ENCODE assay signal across 23 mouse cellular contexts in genomic region chr1:80416329-80416728, GRCm38 (mm10). TPM values are rescaled to one million over a fixed set of nuclear protein-coding genes. Genes with fewer than 3 reads are reported as not detected.
"Had no signal": no experiment of that assay in that cellular context is flagged by ENCODE, and none has a peak within 500 bp of the region (broad histone marks: within the 10 kb centered on the region; RNA-seq: fewer than 3 reads in every experiment).

No protein-coding gene starts in this region.

- ATAC-seq: liver, postnatal 0 days; midbrain, embryonic 16.5 days had no signal

- H3K4me2 ChIP-seq: kidney, embryonic 15.5 days; limb, embryonic 15.5 days; liver, embryonic 13.5 days; lung, embryonic 15.5 days; midbrain, embryonic 12.5 days; stomach, embryonic 15.5 days had no signal

- H3K9me3 ChIP-seq: kidney, embryonic 15.5 days; limb, embryonic 15.5 days; liver, embryonic 13.5 days; lung, embryonic 15.5 days; midbrain, embryonic 12.5 days; stomach, embryonic 15.5 days had no signal

- H3K4me1 ChIP-seq: kidney, embryonic 15.5 days; limb, embryonic 15.5 days; liver, embryonic 13.5 days; lung, embryonic 15.5 days; midbrain, embryonic 12.5 days; stomach, embryonic 15.5 days had no signal

- H3K9ac ChIP-seq: kidney, embryonic 15.5 days; limb, embryonic 15.5 days; liver, embryonic 13.5 days; liver, postnatal 0 days; lung, embryonic 15.5 days; midbrain, embryonic 12.5 days; stomach, embryonic 15.5 days had no signal

- H3K27ac ChIP-seq: kidney, embryonic 15.5 days; left cerebral cortex, adult 2 months; limb, embryonic 15.5 days; liver, embryonic 13.5 days; lung, embryonic 15.5 days; macrophage; midbrain, embryonic 12.5 days; stomach, embryonic 15.5 days had no signal

- DNase-seq: kidney, adult 18-20 months; kidney, postnatal 14 days; liver, embryonic 13.5 days; liver, postnatal 0 days; lung, postnatal 14 days; right cerebral cortex, postnatal 14 days; thymus, postnatal 4 days had no signal

- H3K4me3 ChIP-seq: kidney, embryonic 15.5 days; left cerebral cortex, adult 2 months; limb, embryonic 15.5 days; liver, embryonic 13.5 days; lung, embryonic 15.5 days; midbrain, embryonic 12.5 days; stomach, embryonic 15.5 days had no signal

- H3K36me3 ChIP-seq: kidney, embryonic 15.5 days; limb, embryonic 15.5 days; liver, embryonic 13.5 days; lung, embryonic 15.5 days; midbrain, embryonic 12.5 days; stomach, embryonic 15.5 days had no signal

- H3K27me3 ChIP-seq: kidney, embryonic 15.5 days; limb, embryonic 15.5 days; liver, embryonic 13.5 days; lung, embryonic 15.5 days; midbrain, embryonic 12.5 days; stomach, embryonic 15.5 days had no signal

RNA-seq across cellular contexts. Expression of gene Gm45261, which starts 44.9 kb away (rescaled TPM):
- total RNA-seq: layer of hippocampus, postnatal 25 days; left cerebral cortex, adult 2 months; left cerebral cortex, postnatal 25 days; megakaryocyte-erythroid progenitor cell, adult 5-6 weeks had no signal
- polyA plus RNA-seq: kidney, embryonic 15.5 days; large intestine, adult 2 months; limb, embryonic 11.5 days; limb, embryonic 15.5 days; liver, embryonic 13.5 days; liver, postnatal 0 days; lung, embryonic 15.5 days; macrophage; midbrain, embryonic 12.5 days; midbrain, embryonic 16.5 days; neural tube, embryonic 14.5 days; small intestine, adult 2 months; stomach, embryonic 15.5 days; testis, adult 2 months had no signal
